Comparison of ENCODE assay signal across 30 mouse cellular contexts in the genomic region with DNA sequence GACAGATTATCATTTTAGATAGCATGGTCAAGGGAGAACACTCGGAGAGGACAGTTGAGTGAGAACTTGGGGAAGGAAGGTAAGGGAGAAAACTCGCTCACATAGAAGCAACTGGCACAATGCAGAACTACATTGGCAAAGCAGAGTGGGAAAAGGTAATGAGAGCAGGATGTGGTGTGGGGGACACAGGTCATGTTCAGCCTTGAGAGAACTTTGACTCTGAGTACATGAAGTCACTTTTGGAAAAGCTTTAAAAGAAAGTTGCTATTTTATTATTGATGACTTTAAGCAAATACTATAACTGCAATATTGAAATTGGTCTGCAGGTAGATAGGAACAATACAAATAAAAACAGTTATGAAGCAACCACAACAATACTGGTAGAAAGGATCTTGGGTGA.
"Had no signal": no experiment of that assay in that cellular context is flagged by ENCODE, and none has a peak within 500 bp of the region (broad histone marks: within the 10 kb centered on the region; RNA-seq: fewer than 3 reads in every experiment).

No protein-coding gene starts in this region.

- H3K27me3 ChIP-seq: heart, embryonic 12.5 days; heart, embryonic 13.5 days; heart, embryonic 15.5 days; hindbrain, embryonic 12.5 days; hindbrain, embryonic 13.5 days; hindbrain, embryonic 15.5 days; intestine, embryonic 15.5 days; kidney, embryonic 15.5 days had no signal

- H3K4me3 ChIP-seq: heart, embryonic 10.5 days; heart, embryonic 12.5 days; heart, embryonic 13.5 days; heart, embryonic 15.5 days; hindbrain, embryonic 10.5 days; hindbrain, embryonic 12.5 days; hindbrain, embryonic 13.5 days; hindbrain, embryonic 15.5 days; intestine, embryonic 15.5 days; kidney, embryonic 15.5 days; layer of hippocampus, adult 2 months had no signal

- H3K9ac ChIP-seq: heart, embryonic 12.5 days; heart, embryonic 13.5 days; heart, embryonic 15.5 days; hindbrain, embryonic 12.5 days; hindbrain, embryonic 13.5 days; hindbrain, embryonic 14.5 days; hindbrain, embryonic 15.5 days; intestine, embryonic 15.5 days; kidney, embryonic 15.5 days had no signal

- DNase-seq: heart, postnatal 10 days; heart, postnatal 14 days; heart, postnatal 36 days; heart, postnatal 4 days; kidney, adult 11 months; kidney, adult 18-20 months; kidney, adult 2 months; kidney, adult 8-10 months; kidney, adult 9 months; kidney, postnatal 10 days; kidney, postnatal 14 days; kidney, postnatal 25 days; kidney, postnatal 36 days; kidney, postnatal 4 days; layer of hippocampus, adult 9-11 months; layer of hippocampus, postnatal 36 days had no signal

- H3K27ac ChIP-seq: heart, embryonic 10.5 days; heart, embryonic 13.5 days; heart, embryonic 15.5 days; hindbrain, embryonic 10.5 days; hindbrain, embryonic 12.5 days; hindbrain, embryonic 13.5 days; hindbrain, embryonic 14.5 days; hindbrain, embryonic 15.5 days; hindbrain, postnatal 0 days; intestine, embryonic 15.5 days; kidney, embryonic 15.5 days; kidney, postnatal 0 days; layer of hippocampus, adult 2 months had no signal

- H3K36me3 ChIP-seq: heart, embryonic 10.5 days; heart, embryonic 12.5 days; heart, embryonic 13.5 days; heart, embryonic 15.5 days; hindbrain, embryonic 10.5 days; hindbrain, embryonic 12.5 days; hindbrain, embryonic 13.5 days; hindbrain, embryonic 15.5 days; intestine, embryonic 15.5 days; kidney, embryonic 15.5 days had no signal

- H3K4me1 ChIP-seq: heart, embryonic 10.5 days; heart, embryonic 12.5 days; heart, embryonic 15.5 days; hindbrain, embryonic 10.5 days; hindbrain, embryonic 12.5 days; hindbrain, embryonic 13.5 days; hindbrain, embryonic 15.5 days; intestine, embryonic 15.5 days; kidney, embryonic 15.5 days had no signal
